Mouse (Mus musculus) small intestine, adult 2 months (tissue): Measurements from ENCODE around the gene Cep164.

ENCODE experiments used
- CTCF ChIP-seq: fragments of 200-500 bp; IDR thresholded peaks from 2 replicates; pipeline ENCODE4 v1.5.1; 2012; ENCODE audit warnings: low read depth, mild to moderate bottlenecking, control low read depth, inconsistent platforms, low read length, moderate library complexity, mixed read lengths; ENCODE audit not compliant: insufficient replicate concordance, insufficient read length; ENCODE audit errors: extremely low read depth
- POLR2A ChIP-seq: fragments of 200-500 bp; IDR thresholded peaks from 2 replicates; pipeline ENCODE4 v1.6.1; 2012; ENCODE audit warnings: low read depth, mild to moderate bottlenecking, control low read depth, inconsistent platforms, low read length, moderate library complexity

DNA sequence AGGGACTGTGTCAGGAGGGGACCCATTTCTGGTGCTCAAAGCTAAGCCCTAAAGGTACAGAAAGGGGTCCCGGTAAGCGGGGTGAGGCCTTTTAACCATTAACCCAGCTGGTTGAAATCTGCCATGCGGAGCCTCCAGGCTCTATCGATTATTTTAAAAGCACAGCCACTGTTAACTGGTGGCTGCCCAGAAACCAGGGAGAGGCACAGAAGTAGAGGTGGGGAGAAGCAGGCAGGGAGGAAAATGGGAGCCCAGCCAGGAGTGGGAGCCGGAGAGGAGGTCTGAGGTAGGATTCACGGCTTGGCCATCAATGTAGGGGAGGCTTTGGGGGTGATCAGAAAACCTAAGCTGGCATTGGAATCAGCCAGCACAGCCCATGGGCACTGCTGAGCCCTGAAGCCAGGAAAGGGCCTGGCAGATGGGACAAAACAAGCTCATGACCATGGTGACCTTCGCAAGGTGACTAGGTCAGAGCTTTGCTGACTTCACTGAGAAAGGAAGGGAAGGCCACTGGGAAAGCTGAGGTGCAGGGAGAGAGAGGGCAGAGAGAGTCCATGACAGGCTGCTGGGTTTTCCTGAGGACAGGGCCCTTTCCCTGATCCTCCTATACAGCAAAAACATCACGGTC is 22.2 kb upstream of the Cep164 start:
- TF ChIP-seq CTCF (no peak), POLR2A (no peak)
